Mouse (Mus musculus): ENCODE data around the gene Zfp428. TPM values are rescaled to one million over a fixed set of nuclear protein-coding genes. Genes with fewer than 3 reads are reported as not detected.

Gene Zfp428
- polyA plus RNA-seq (2016; fragmentation: Nextera tagmentation; extraction: Ambion mirVana), result 41.9 and 61.3 TPM in 2 replicates

- DNase-seq (ENCODE audit: low spot score), result peak; percentile 94
- WGBS, result under 1% methylated on average over 83 of the region's 84 CpGs
- Histone ChIP-seq H3K9me3 (no peaks in the 10 kb centered on the region), H3K36me3 (peaks cover 11% of the 10 kb centered on the region; the same call in 1 of the 2 replicates), H3K4me3 (peak within 1 kb of the TSS; percentile 80), H3K27me3 (ENCODE audit: insufficient read depth, poor library complexity, severe bottlenecking) (peaks cover 22% of the 10 kb centered on the region), H3K27ac (peak within 1 kb of the TSS; percentile 97), H3K4me1 (peaks cover 32% of the 10 kb centered on the region)
These were observed at the start of gene Zfp428 for GRCm38 (mm10) chr7:24506838-24507725. Gene Zfp428, plus strand, starts transcription at chr7:24507006.

- Histone ChIP-seq H3K27ac (no peak overlapping the region), H3K4me3 (no peak overlapping the region), H3K9me3 (no peaks in the 10 kb centered on the region), H3K4me1 (peaks cover 16% of the 10 kb centered on the region), H3K36me3 (no peaks in the 10 kb centered on the region), H3K27me3 (ENCODE audit: insufficient read depth, poor library complexity, severe bottlenecking) (peaks cover 26% of the 10 kb centered on the region; the same call in 1 of the 2 replicates)
- WGBS, result 74% methylated on average over 10 of the region's 10 CpGs
- DNase-seq (ENCODE audit: low spot score), result no peak
These were observed 49.0 kb upstream of the Zfp428 start for GRCm38 (mm10) chr7:24457726-24458370.

GRCm38 (mm10) chr7:24459440-24459839, 47.4 kb upstream of the Zfp428 start:
- Histone ChIP-seq H3K27ac (no peak overlapping the region), H3K4me1 (peaks cover 21% of the 10 kb centered on the region), H3K27me3 (ENCODE audit: insufficient read depth, poor library complexity, severe bottlenecking) (peaks cover 31% of the 10 kb centered on the region; the same call in 1 of the 2 replicates), H3K36me3 (no peaks in the 10 kb centered on the region), H3K4me3 (no peak overlapping the region), H3K9me3 (no peaks in the 10 kb centered on the region)
- DNase-seq (ENCODE audit: low spot score), result no peak
- 70% methylated on average over 5 of the region's 5 CpGs for WGBS

GRCm38 (mm10) chr7:24459843-24460242, 47.0 kb upstream of the Zfp428 start:
- DNase-seq (ENCODE audit: low spot score), result no peak
- Histone ChIP-seq H3K4me1 (peaks cover 21% of the 10 kb centered on the region), H3K9me3 (no peaks in the 10 kb centered on the region), H3K36me3 (no peaks in the 10 kb centered on the region), H3K27me3 (ENCODE audit: insufficient read depth, poor library complexity, severe bottlenecking) (peaks cover 31% of the 10 kb centered on the region; the same call in 1 of the 2 replicates), H3K4me3 (no peak overlapping the region), H3K27ac (no peak overlapping the region)
- 73% methylated on average over 3 of the region's 3 CpGs for WGBS

GRCm38 (mm10) chr7:24461376-24462051, 45.3 kb upstream of the Zfp428 start:
- Histone ChIP-seq H3K4me1 (peaks cover 21% of the 10 kb centered on the region), H3K4me3 (no peak overlapping the region), H3K27me3 (ENCODE audit: insufficient read depth, poor library complexity, severe bottlenecking) (peaks cover 31% of the 10 kb centered on the region; the same call in 1 of the 2 replicates), H3K9me3 (no peaks in the 10 kb centered on the region), H3K36me3 (no peaks in the 10 kb centered on the region), H3K27ac (no peak overlapping the region)
- 47% methylated on average over 14 of the region's 14 CpGs for WGBS
- no peak for DNase-seq (ENCODE audit: low spot score)

DNA sequence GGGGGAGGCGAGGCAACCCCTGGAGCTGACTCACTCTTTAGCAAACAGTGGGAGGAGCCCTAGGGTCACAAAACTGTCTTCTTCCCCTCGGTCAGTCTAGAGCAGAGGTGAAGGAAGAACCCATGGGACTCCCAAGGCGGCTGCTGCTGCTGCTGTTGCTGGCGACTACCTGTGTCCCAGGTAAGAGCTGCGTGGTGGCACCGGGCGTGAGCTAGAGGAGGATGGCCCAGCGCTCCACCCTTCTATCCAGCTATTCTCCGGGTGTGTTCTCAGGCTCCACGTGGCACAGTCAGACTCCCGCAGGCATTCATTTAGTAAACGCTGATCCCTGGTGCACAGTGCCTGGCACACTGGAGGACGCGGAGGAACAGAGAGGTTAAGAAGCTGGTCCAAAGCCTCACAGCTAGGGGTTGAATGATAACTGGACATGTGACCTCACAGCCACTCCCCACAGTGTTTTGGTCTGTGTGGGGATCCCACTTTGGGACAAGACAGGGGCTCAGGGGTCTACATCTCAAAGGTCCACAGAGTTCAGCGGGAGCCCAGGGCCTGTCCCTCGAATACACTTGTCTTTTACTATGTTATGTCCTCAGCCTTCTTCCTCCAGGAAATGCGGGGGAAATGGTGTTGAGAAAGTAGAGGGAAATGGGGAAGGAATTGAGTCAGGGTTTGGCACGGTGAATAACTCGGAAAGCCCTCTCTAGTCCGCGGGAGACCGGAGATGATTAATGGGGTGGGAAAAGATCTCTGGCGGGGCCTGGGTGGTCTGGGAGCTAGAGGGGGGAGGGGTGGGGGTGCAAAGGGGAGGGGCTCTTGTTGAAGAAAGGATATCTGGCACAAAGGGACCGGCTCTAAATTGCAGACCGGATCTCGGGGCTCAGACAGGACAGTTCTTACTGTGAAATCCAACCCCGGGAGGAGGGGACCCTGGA, 44.2 kb upstream of the Zfp428 start, which contains the start of gene Plaur:
Plaur (plus strand) TSS at position 97 of the 932 bp plus-strand sequence.
- 4% methylated on average over 27 of the region's 27 CpGs for WGBS
- Histone ChIP-seq H3K4me1 (peaks cover 21% of the 10 kb centered on the region), H3K9me3 (no peaks in the 10 kb centered on the region), H3K27ac (no peak within 1 kb of the TSS; the same call in 1 of the 2 replicates), H3K36me3 (no peaks in the 10 kb centered on the region), H3K27me3 (ENCODE audit: insufficient read depth, poor library complexity, severe bottlenecking) (peaks cover 31% of the 10 kb centered on the region; the same call in 1 of the 2 replicates), H3K4me3 (peak within 1 kb of the TSS; percentile 46)
- no peak for DNase-seq (ENCODE audit: low spot score)

GRCm38 (mm10) chr7:24466835-24467234, 40.0 kb upstream of the Zfp428 start:
- 0 out of 2 replicates have a peak, but pooled peaks cover 8% of the 10 kb centered on the region for H3K36me3 ChIP-seq
- peaks cover 13% of the 10 kb centered on the region for H3K4me1 ChIP-seq
- H3K9me3 ChIP-seq, result peaks cover 3% of the 10 kb centered on the region; the same call in 1 of the 2 replicates
- no peak for DNase-seq (ENCODE audit: low spot score)
- 81% methylated on average over 6 of the region's 6 CpGs for WGBS
- peaks cover 15% of the 10 kb centered on the region; the same call in 1 of the 2 replicates for H3K27me3 ChIP-seq (ENCODE audit: insufficient read depth, poor library complexity, severe bottlenecking)
- H3K27ac ChIP-seq, result no peak overlapping the region
- H3K4me3 ChIP-seq, result no peak overlapping the region

GRCm38 (mm10) chr7:24467886-24468285, 38.9 kb upstream of the Zfp428 start:
- Histone ChIP-seq H3K27me3 (ENCODE audit: insufficient read depth, poor library complexity, severe bottlenecking) (peaks cover 4% of the 10 kb centered on the region; the same call in 1 of the 2 replicates), H3K36me3 (0 out of 2 replicates have a peak, but pooled peaks cover 14% of the 10 kb centered on the region), H3K4me1 (peaks cover 4% of the 10 kb centered on the region; the same call in 1 of the 2 replicates), H3K9me3 (peaks cover 3% of the 10 kb centered on the region; the same call in 1 of the 2 replicates), H3K4me3 (no peak overlapping the region), H3K27ac (no peak overlapping the region)
- 85% methylated on average over 5 of the region's 5 CpGs for WGBS
- DNase-seq (ENCODE audit: low spot score), result no peak

- Histone ChIP-seq H3K36me3 (0 out of 2 replicates have a peak, but pooled peaks cover 14% of the 10 kb centered on the region), H3K27ac (no peak overlapping the region), H3K4me1 (no peaks in the 10 kb centered on the region), H3K4me3 (no peak overlapping the region), H3K27me3 (ENCODE audit: insufficient read depth, poor library complexity, severe bottlenecking) (no peaks in the 10 kb centered on the region), H3K9me3 (peaks cover 3% of the 10 kb centered on the region; the same call in 1 of the 2 replicates)
- WGBS, result 80% methylated on average over 3 of the region's 3 CpGs
- no peak for DNase-seq (ENCODE audit: low spot score)
These were observed 37.7 kb upstream of the Zfp428 start for GRCm38 (mm10) chr7:24469126-24469525.

GRCm38 (mm10) chr7:24470356-24470755, 36.5 kb upstream of the Zfp428 start:
- WGBS, result 86% methylated on average over 7 of the region's 7 CpGs
- H3K9me3 ChIP-seq, result peaks cover 3% of the 10 kb centered on the region; the same call in 1 of the 2 replicates
- 0 out of 2 replicates have a peak, but pooled peaks cover 14% of the 10 kb centered on the region for H3K36me3 ChIP-seq
- DNase-seq (ENCODE audit: low spot score), result no peak
- H3K4me1 ChIP-seq, result no peaks in the 10 kb centered on the region
- 0 out of 2 replicates have a peak, but pooled peaks cover 3% of the 10 kb centered on the region for H3K27me3 ChIP-seq (ENCODE audit: insufficient read depth, poor library complexity, severe bottlenecking)
- no peak overlapping the region for H3K27ac ChIP-seq
- no peak overlapping the region for H3K4me3 ChIP-seq

GRCm38 (mm10) chr7:24472442-24472841, 34.4 kb upstream of the Zfp428 start:
- H3K36me3 ChIP-seq, result 0 out of 2 replicates have a peak, but pooled peaks cover 14% of the 10 kb centered on the region
- no peak overlapping the region for H3K27ac ChIP-seq
- H3K27me3 ChIP-seq (ENCODE audit: insufficient read depth, poor library complexity, severe bottlenecking), result 0 out of 2 replicates have a peak, but pooled peaks cover 3% of the 10 kb centered on the region
- 77% methylated on average over 6 of the region's 6 CpGs for WGBS
- no peak overlapping the region for H3K4me3 ChIP-seq
- peaks cover 3% of the 10 kb centered on the region; the same call in 1 of the 2 replicates for H3K9me3 ChIP-seq
- DNase-seq (ENCODE audit: low spot score), result no peak
- no peaks in the 10 kb centered on the region for H3K4me1 ChIP-seq
